Mouse (Mus musculus): ENCODE data around the gene Tnnt3. TPM values are rescaled to one million over a fixed set of nuclear protein-coding genes. Genes with fewer than 3 reads are reported as not detected.

Tnnt3 gene
- polyA plus RNA-seq (2015; fragmentation: Nextera tagmentation; extraction: Ambion mirVana) = 14.3 and 24.5 TPM in 2 replicates

- no peak within 1 kb of the TSS for H3K9ac ChIP-seq
- H3K27ac ChIP-seq (replicated peaks) = no peak within 1 kb of the TSS
- no peaks in the 10 kb centered on the region for H3K4me1 ChIP-seq (replicated peaks)
- H3K4me3 ChIP-seq (replicated peaks) = no peak within 1 kb of the TSS
- H3K9me3 ChIP-seq (replicated peaks) = no peaks in the 10 kb centered on the region
- H3K36me3 ChIP-seq (replicated peaks) = no peaks in the 10 kb centered on the region
- no peak within 1 kb of the TSS for H3K4me2 ChIP-seq
- H3K27me3 ChIP-seq = no peaks in the 10 kb centered on the region
- ATAC-seq (ENCODE audit: insufficient read depth) = no peak
- 65% methylated on average over 2 of the region's 2 CpGs for WGBS (ENCODE audit: insufficient replicate concordance)
These were observed at the start of gene Tnnt3 for GRCm38 (mm10) chr7:142498575-142498974. Gene Tnnt3 (plus strand): TSS chr7:142498836.

DNA sequence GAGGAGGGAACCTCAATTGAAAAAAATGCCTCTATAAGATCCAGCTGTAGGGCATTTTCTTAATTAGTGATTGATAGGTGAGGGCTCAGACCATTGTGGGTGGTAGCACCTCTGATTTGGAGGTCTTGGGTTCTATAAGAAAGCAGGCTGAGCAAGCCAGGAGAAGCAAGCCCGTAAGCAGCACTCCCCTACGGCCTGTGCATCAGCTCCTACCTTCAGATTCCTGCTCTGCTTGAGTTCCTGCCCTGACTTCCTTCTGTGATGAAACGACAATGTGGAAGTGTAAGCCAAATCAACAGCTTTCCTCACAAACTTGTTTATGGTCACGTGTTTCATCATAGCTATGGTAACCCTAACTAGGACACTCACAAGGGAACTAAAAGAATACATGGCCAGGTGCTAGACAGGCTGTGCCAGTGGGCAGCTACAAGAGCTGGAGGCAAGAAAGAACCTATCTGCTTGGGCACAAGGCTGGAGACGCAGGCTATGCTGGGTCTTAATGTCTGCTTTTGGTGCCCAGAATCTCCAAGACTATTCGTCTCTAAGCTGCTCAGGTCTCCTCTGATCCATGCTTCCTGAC, 49.5 kb upstream of the Tnnt3 start:
- H3K9me3 ChIP-seq (replicated peaks) = no peaks in the 10 kb centered on the region
- no peak for ATAC-seq (ENCODE audit: insufficient read depth)
- no peaks in the 10 kb centered on the region for H3K36me3 ChIP-seq (replicated peaks)
- H3K4me2 ChIP-seq = no peak overlapping the region
- H3K4me3 ChIP-seq (replicated peaks) = no peak overlapping the region
- no peaks in the 10 kb centered on the region for H3K27me3 ChIP-seq
- H3K9ac ChIP-seq = no peak overlapping the region
- H3K4me1 ChIP-seq (replicated peaks) = no peaks in the 10 kb centered on the region
- WGBS (ENCODE audit: insufficient replicate concordance) = 42% methylated on average over 6 of the region's 6 CpGs
- no peak overlapping the region for H3K27ac ChIP-seq (replicated peaks)

- no peak for ATAC-seq (ENCODE audit: insufficient read depth)
- Histone ChIP-seq H3K27me3 (no peaks in the 10 kb centered on the region), H3K4me1 (replicated peaks) (peaks cover 4% of the 10 kb centered on the region; the same call in 1 of the 2 replicates), H3K9me3 (replicated peaks) (no peaks in the 10 kb centered on the region), H3K4me3 (replicated peaks) (no peak overlapping the region), H3K27ac (replicated peaks) (no peak overlapping the region), H3K4me2 (no peak overlapping the region), H3K36me3 (replicated peaks) (no peaks in the 10 kb centered on the region), H3K9ac (no peak overlapping the region)
- 69% methylated on average over 1 of the region's 1 CpGs for WGBS (ENCODE audit: insufficient replicate concordance)
These were observed 43.9 kb upstream of the Tnnt3 start for GRCm38 (mm10) chr7:142454706-142455105.

DNA sequence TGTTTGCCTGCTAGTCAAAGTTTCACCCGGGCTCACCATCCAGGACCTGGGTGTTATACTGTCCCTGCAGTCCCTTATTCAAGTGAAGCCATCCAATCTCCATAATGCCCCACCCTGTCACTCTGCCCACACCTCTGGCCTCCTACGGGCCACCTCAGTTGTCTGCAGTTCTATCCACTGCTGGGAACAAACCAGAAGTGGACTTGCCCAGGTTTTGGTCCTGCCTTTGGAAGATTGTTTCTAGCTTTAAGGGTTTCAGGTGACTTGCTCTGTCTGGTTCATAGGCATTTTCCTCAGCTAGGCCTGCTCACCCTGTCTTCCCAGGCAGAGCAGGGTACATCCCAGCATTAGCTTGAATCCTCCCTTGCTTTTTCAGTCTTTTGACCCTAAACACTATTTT, 43.4 kb upstream of the Tnnt3 start:
- Histone ChIP-seq H3K27ac (replicated peaks) (no peak overlapping the region), H3K36me3 (replicated peaks) (no peaks in the 10 kb centered on the region), H3K27me3 (no peaks in the 10 kb centered on the region), H3K4me2 (no peak overlapping the region), H3K4me3 (replicated peaks) (no peak overlapping the region), H3K4me1 (replicated peaks) (peaks cover 4% of the 10 kb centered on the region; the same call in 1 of the 2 replicates), H3K9ac (no peak overlapping the region), H3K9me3 (replicated peaks) (no peaks in the 10 kb centered on the region)
- 43% methylated on average over 2 of the region's 2 CpGs for WGBS (ENCODE audit: insufficient replicate concordance)
- ATAC-seq (ENCODE audit: insufficient read depth) = no peak

- no peak overlapping the region for H3K9ac ChIP-seq
- H3K36me3 ChIP-seq (replicated peaks) = no peaks in the 10 kb centered on the region
- H3K4me1 ChIP-seq (replicated peaks) = peaks cover 4% of the 10 kb centered on the region; the same call in 1 of the 2 replicates
- H3K4me2 ChIP-seq = no peak overlapping the region
- ATAC-seq (ENCODE audit: insufficient read depth) = no peak
- H3K9me3 ChIP-seq (replicated peaks) = no peaks in the 10 kb centered on the region
- H3K4me3 ChIP-seq (replicated peaks) = no peak overlapping the region
- H3K27ac ChIP-seq (replicated peaks) = no peak overlapping the region
- 39% methylated on average over 3 of the region's 3 CpGs for WGBS (ENCODE audit: insufficient replicate concordance)
- no peaks in the 10 kb centered on the region for H3K27me3 ChIP-seq
These were observed 41.8 kb upstream of the Tnnt3 start for GRCm38 (mm10) chr7:142456806-142457205.

- Histone ChIP-seq H3K4me2 (no peak overlapping the region), H3K27me3 (no peaks in the 10 kb centered on the region), H3K27ac (replicated peaks) (0 out of 2 replicates have a peak overlapping the region, but pooled peaks have one; percentile 16), H3K9ac (no peak overlapping the region), H3K36me3 (replicated peaks) (no peaks in the 10 kb centered on the region), H3K4me1 (replicated peaks) (peaks cover 4% of the 10 kb centered on the region; the same call in 1 of the 2 replicates), H3K4me3 (replicated peaks) (no peak overlapping the region), H3K9me3 (replicated peaks) (no peaks in the 10 kb centered on the region)
- no peak for ATAC-seq (ENCODE audit: insufficient read depth)
- WGBS (ENCODE audit: insufficient replicate concordance) = 19% methylated on average over 3 of the region's 3 CpGs
These were observed 41.3 kb upstream of the Tnnt3 start for GRCm38 (mm10) chr7:142457227-142457811.

DNA sequence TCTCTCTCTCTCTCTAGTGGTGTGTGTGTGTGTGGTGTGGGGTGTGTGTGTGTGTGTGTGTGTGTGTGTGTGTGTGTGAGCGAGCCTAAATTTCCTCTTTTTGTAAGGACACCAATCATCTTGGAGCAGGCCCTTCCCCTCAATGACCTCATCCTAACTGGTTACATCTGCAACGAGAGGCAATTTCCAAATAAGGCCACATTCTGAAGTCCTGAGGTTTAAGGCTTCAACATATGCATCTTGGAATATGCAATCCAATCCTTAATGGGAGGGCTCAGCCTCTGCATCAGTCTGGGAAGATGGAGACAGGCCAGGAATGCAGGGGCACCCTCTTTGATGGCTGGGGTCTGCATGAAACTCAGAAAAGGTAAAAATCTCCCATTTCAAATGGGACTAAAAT, 40.6 kb upstream of the Tnnt3 start:
- Histone ChIP-seq H3K4me1 (replicated peaks) (peaks cover 4% of the 10 kb centered on the region; the same call in 1 of the 2 replicates), H3K4me3 (replicated peaks) (no peak overlapping the region), H3K4me2 (no peak overlapping the region), H3K27me3 (no peaks in the 10 kb centered on the region), H3K36me3 (replicated peaks) (no peaks in the 10 kb centered on the region), H3K27ac (replicated peaks) (0 out of 2 replicates have a peak overlapping the region, but pooled peaks have one; percentile 16), H3K9me3 (replicated peaks) (no peaks in the 10 kb centered on the region), H3K9ac (no peak overlapping the region)
- no peak for ATAC-seq (ENCODE audit: insufficient read depth)
- WGBS (ENCODE audit: insufficient replicate concordance) = 22% methylated on average over 2 of the region's 2 CpGs

GRCm38 (mm10) chr7:142458676-142459298, 39.8 kb upstream of the Tnnt3 start:
- H3K4me3 ChIP-seq (replicated peaks) = no peak overlapping the region
- H3K4me1 ChIP-seq (replicated peaks) = peaks cover 4% of the 10 kb centered on the region; the same call in 1 of the 2 replicates
- H3K9ac ChIP-seq = no peak overlapping the region
- H3K4me2 ChIP-seq = no peak overlapping the region
- no peaks in the 10 kb centered on the region for H3K27me3 ChIP-seq
- H3K27ac ChIP-seq (replicated peaks) = no peak overlapping the region
- WGBS (ENCODE audit: insufficient replicate concordance) = 64% methylated on average over 5 of the region's 5 CpGs
- H3K9me3 ChIP-seq (replicated peaks) = no peaks in the 10 kb centered on the region
- no peaks in the 10 kb centered on the region for H3K36me3 ChIP-seq (replicated peaks)
- no peak for ATAC-seq (ENCODE audit: insufficient read depth)

- Histone ChIP-seq H3K27ac (replicated peaks) (no peak overlapping the region), H3K36me3 (replicated peaks) (no peaks in the 10 kb centered on the region), H3K27me3 (no peaks in the 10 kb centered on the region), H3K4me3 (replicated peaks) (no peak overlapping the region), H3K9ac (no peak overlapping the region), H3K9me3 (replicated peaks) (no peaks in the 10 kb centered on the region), H3K4me2 (no peak overlapping the region), H3K4me1 (replicated peaks) (peaks cover 4% of the 10 kb centered on the region; the same call in 1 of the 2 replicates)
- ATAC-seq (ENCODE audit: insufficient read depth) = no peak
- WGBS (ENCODE audit: insufficient replicate concordance) = 52% methylated on average over 2 of the region's 2 CpGs
These were observed 39.3 kb upstream of the Tnnt3 start for GRCm38 (mm10) chr7:142459299-142459691.

- H3K27ac ChIP-seq (replicated peaks) = 0 out of 2 replicates have a peak within 1 kb of the TSS, but pooled peaks have one; percentile 33
- no peak within 1 kb of the TSS for H3K9ac ChIP-seq
- peak within 1 kb of the TSS; percentile 28 for H3K4me3 ChIP-seq (replicated peaks)
- H3K27me3 ChIP-seq = no peaks in the 10 kb centered on the region
- no peak for ATAC-seq (ENCODE audit: insufficient read depth)
- 47% methylated on average over 7 of the region's 7 CpGs for WGBS (ENCODE audit: insufficient replicate concordance)
- no peaks in the 10 kb centered on the region for H3K9me3 ChIP-seq (replicated peaks)
- H3K4me1 ChIP-seq (replicated peaks) = peaks cover 4% of the 10 kb centered on the region; the same call in 1 of the 2 replicates
- H3K4me2 ChIP-seq = peak within 1 kb of the TSS; percentile 33
- no peaks in the 10 kb centered on the region for H3K36me3 ChIP-seq (replicated peaks)
These were observed 38.0 kb upstream of the Tnnt3 start, which contains the start of gene Lsp1 for GRCm38 (mm10) chr7:142460636-142461077. Gene Lsp1 (plus strand): TSS chr7:142460809.

- H3K27ac ChIP-seq (replicated peaks) = 0 out of 2 replicates have a peak overlapping the region, but pooled peaks have one; percentile 33
- 0 out of 2 replicates have a peak, but pooled peaks have one; percentile 7 for ATAC-seq (ENCODE audit: insufficient read depth)
- WGBS (ENCODE audit: insufficient replicate concordance) = 44% methylated on average over 2 of the region's 2 CpGs
- peak overlapping the region; percentile 33 for H3K4me2 ChIP-seq
- H3K4me3 ChIP-seq (replicated peaks) = peak overlapping the region; percentile 28
- H3K9me3 ChIP-seq (replicated peaks) = no peaks in the 10 kb centered on the region
- H3K9ac ChIP-seq = no peak overlapping the region
- H3K4me1 ChIP-seq (replicated peaks) = peaks cover 4% of the 10 kb centered on the region; the same call in 1 of the 2 replicates
- H3K27me3 ChIP-seq = no peaks in the 10 kb centered on the region
- H3K36me3 ChIP-seq (replicated peaks) = no peaks in the 10 kb centered on the region
These were observed 37.2 kb upstream of the Tnnt3 start for GRCm38 (mm10) chr7:142461446-142461845.

Measured in liver, embryonic 15.5 days (tissue).